Mouse (Mus musculus) adrenal gland, postnatal 4 days (tissue): ENCODE data around the gene Utp3. TPM values are rescaled to one million over a fixed set of nuclear protein-coding genes. Genes with fewer than 3 reads are reported as not detected.

Source experiments
- DNase-seq, 2 experiments: peaks; one replicate each; pipeline ENCODE4 v3.0.0; 2021 to 2022; ENCODE audit warnings: low spot score in 2 of 2, mixed read lengths in 2 of 2
- total RNA-seq, 2 experiments: library from RNA; stranded (reverse); gene quantifications; 2 replicates each; pipeline ENCODE4 v1.2.3; 2021

Gene Utp3
- total RNA-seq, 2 experiments from 2014 or later = 37.4 to 39.1 TPM

GRCm38 (mm10) chr5:88604641-88605358 is 50.5 kb downstream of the Utp3 start:
- no peak for DNase-seq

Other genes starting within 250 kb of the Utp3 start
- gene Prol1, start 237.2 kb upstream of the Utp3 start, total RNA-seq = not detected
- not detected for gene Amtn, start 178.4 kb upstream of the Utp3 start, total RNA-seq
- not detected for gene Ambn, start 98.5 kb upstream of the Utp3 start, total RNA-seq
- gene Enam, start 66.5 kb upstream of the Utp3 start, total RNA-seq = not detected
- gene Jchain, start 26.6 kb upstream of the Utp3 start, total RNA-seq = under 1 TPM; 0.28 to 0.45 TPM
- gene Rufy3, start 10.6 kb downstream of the Utp3 start, total RNA-seq = 10 to 100 TPM; 48.8 to 49.6 TPM
- 100 to 1,000 TPM; 141 to 146 TPM for gene Grsf1, start 121.7 kb downstream of the Utp3 start, total RNA-seq
- gene Mob1b, start 166.4 kb downstream of the Utp3 start, total RNA-seq = 10 to 100 TPM; 42.6 to 44.1 TPM
- 10 to 100 TPM; 11.9 to 15.7 TPM for gene Dck, start 210.5 kb downstream of the Utp3 start, total RNA-seq